Mouse (Mus musculus): Measurements from ENCODE around the gene Inpp5k.

DNA sequence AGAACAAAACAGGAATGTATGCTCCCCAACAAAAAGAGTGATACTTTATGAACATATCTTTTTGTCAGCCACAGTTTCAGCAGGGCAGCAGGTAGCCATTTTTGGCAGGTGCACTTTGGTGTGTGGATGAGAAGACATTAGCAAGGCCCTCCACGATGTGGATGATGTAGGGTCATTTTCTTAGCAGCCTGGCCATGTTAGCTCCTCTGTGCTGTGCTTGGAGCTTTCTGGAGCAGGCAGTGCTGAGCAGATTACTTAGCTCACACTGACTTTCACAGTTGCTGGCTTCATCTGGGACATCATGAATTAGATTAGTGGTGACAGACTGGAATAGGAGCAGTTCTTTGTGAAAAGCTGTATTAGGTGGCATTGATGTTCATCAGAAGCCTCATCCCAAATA, 59.2 kb downstream of the Inpp5k start:
- TF ChIP-seq CTCF (IDR thresholded peaks at IDR 0.05), result no peak
- no peak for TF ChIP-seq EP300 (IDR thresholded peaks at IDR 0.05)

Data from lung, postnatal 0 days (tissue).